Mouse (Mus musculus) stomach, embryonic 15.5 days (tissue): Measurements from ENCODE around the gene Dusp16. TPM values are rescaled to one million over a fixed set of nuclear protein-coding genes. Genes with fewer than 3 reads are reported as not detected.
"Not testable (repeated sequence)": the region's sequence is repeated elsewhere in the genome, so short reads cannot be mapped to it uniquely, and the experiment has no call there.

ENCODE experiments used
- ATAC-seq: fragments of 200-750 bp; cut with Nextera tagmentation; 2 replicates; pipeline ENCODE4 v1.8.0; 2017; ENCODE audit warnings: low read depth, moderate number of reproducible peaks, moderate TSS enrichment; ENCODE audit not compliant: insufficient read depth, low FRiP score
- H3K27ac ChIP-seq: fragments of 300-500 bp; sonication (generic); 2 replicates; pipeline ENCODE4 v1.5.1; 2015; ENCODE audit warnings: mild to moderate bottlenecking, inconsistent platforms
- H3K27me3 ChIP-seq: fragments of 300-500 bp; sonication (generic); replicated peaks from 2 replicates; pipeline ENCODE4 v1.6.1; 2015; ENCODE audit warnings: inconsistent platforms
- H3K36me3 ChIP-seq: fragments of 300-500 bp; sonication (generic); 2 replicates; pipeline ENCODE4 v1.6.1; 2015; ENCODE audit warnings: inconsistent platforms
- H3K4me1 ChIP-seq: fragments of 300-500 bp; sonication (generic); 2 replicates; pipeline ENCODE4 v1.6.1; 2015; ENCODE audit warnings: inconsistent platforms
- H3K4me2 ChIP-seq: fragments of 300-500 bp; sonication (generic); 2 replicates; pipeline ENCODE4 v1.6.1; 2015; ENCODE audit warnings: mild to moderate bottlenecking, inconsistent platforms
- H3K4me3 ChIP-seq: fragments of 300-500 bp; sonication (generic); replicated peaks from 2 replicates; pipeline ENCODE4 v1.5.1; 2015; ENCODE audit warnings: inconsistent platforms
- H3K9ac ChIP-seq: fragments of 300-500 bp; sonication (generic); 2 replicates; pipeline ENCODE4 v1.6.1; 2015; ENCODE audit warnings: inconsistent platforms
- H3K9me3 ChIP-seq: fragments of 300-500 bp; sonication (generic); 2 replicates; pipeline ENCODE4 v1.6.1; 2016; ENCODE audit warnings: inconsistent platforms
- WGBS: fragments of 180-500 bp; shearing (Covaris S2); methylation state at CpG from one replicate; pipeline ENCODE4 v1.1.7; 2015; 5-methylcytosine and 5-hydroxymethylcytosine counted together
- polyA plus RNA-seq: library from polyadenylated mRNA; unstranded; fragments of >200 nt; fragmentation: Nextera tagmentation; extraction: Ambion mirVana; gene quantifications from 2 replicates; pipeline ENCODE4 v1.2.1, GENCODE M21; 2015

Dusp16 gene
- polyA plus RNA-seq, 1 experiment from 2014 or later: 15.7 TPM

DNA sequence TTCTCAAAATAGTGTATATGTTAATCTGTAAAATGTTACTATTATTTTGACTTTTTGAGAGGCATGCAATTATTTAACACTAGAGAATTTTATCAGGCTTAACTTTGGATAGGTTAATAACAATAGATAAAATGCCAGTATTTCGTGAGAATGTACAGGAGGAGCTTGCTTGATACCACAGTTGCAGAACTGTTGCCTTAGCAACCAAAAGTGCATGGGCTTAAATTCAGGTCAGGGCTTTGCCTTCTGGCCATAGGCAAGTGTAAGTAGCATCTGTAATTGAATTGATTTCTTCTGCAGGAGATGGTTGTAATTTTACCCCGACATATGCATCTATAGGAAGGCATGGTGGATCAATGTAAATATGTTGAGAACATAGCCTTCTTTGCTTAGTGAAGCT is 107.4 kb downstream of the Dusp16 start:
- WGBS: 65% methylated on average over 2 of the region's 2 CpGs
- no peak overlapping the region for H3K27ac ChIP-seq
- H3K4me1 ChIP-seq: no peaks in the 10 kb centered on the region
- no peak overlapping the region for H3K4me3 ChIP-seq
- H3K9me3 ChIP-seq: no peaks in the 10 kb centered on the region
- H3K36me3 ChIP-seq: no peaks in the 10 kb centered on the region
- ATAC-seq: no peak
- no peak overlapping the region for H3K4me2 ChIP-seq
- no peaks in the 10 kb centered on the region for H3K27me3 ChIP-seq
- H3K9ac ChIP-seq: no peak overlapping the region

GRCm38 (mm10) chr6:134684354-134684915 is 108.0 kb downstream of the Dusp16 start:
- H3K9ac ChIP-seq: no peak overlapping the region
- H3K4me3 ChIP-seq: no peak overlapping the region
- no peak overlapping the region for H3K4me2 ChIP-seq
- H3K4me1 ChIP-seq: no peaks in the 10 kb centered on the region
- no peaks in the 10 kb centered on the region for H3K36me3 ChIP-seq
- no peaks in the 10 kb centered on the region for H3K9me3 ChIP-seq
- 65% methylated on average over 6 of the region's 6 CpGs for WGBS
- no peak for ATAC-seq
- no peaks in the 10 kb centered on the region for H3K27me3 ChIP-seq
- no peak overlapping the region for H3K27ac ChIP-seq

DNA sequence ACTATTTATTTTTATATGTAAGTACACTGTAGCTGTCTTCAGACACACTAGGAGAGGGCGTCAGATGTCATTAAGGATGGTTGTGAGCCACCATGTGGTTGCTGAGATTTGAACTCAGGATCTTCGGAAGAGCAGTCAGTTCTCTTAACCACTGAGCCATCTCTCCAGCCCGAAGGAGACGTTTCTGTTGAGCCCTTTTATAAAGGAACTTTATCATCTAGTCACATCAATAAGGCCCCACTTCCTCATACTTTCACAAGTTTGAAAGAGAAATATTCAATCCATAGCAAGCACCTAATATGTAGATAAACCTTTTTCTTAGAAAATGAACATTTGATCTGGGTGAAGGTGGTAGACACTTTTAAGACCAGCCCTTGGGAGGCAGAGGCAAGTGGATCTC is 113.1 kb downstream of the Dusp16 start:
- 78% methylated on average over 4 of the region's 4 CpGs for WGBS
- H3K4me3 ChIP-seq, ATAC-seq, H3K9me3 ChIP-seq, H3K27me3 ChIP-seq, H3K9ac ChIP-seq, H3K36me3 ChIP-seq, H3K4me2 ChIP-seq, H3K4me1 ChIP-seq, H3K27ac ChIP-seq: not testable (repeated sequence)

DNA sequence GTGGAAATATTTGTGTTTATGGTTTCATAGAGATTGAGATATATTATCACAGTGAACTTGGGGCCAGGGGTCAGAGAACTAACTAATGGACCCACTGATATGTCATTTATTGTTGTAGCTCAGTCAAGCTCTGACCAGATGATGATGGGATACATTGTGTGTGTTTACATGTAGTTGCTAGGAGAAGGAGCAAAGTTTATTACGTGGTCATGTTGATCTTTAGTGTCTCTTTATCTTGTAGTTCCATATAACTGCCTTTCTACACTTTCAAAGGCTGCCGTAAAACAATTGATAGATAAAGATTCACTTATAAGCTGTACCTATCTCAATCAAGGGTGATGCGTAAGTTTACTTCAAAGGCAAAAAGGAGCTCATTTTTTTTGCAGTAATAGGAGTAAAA is 114.4 kb downstream of the Dusp16 start:
- Histone ChIP-seq H3K4me2 (no peak overlapping the region), H3K9ac (no peak overlapping the region), H3K4me3 (no peak overlapping the region), H3K9me3 (no peaks in the 10 kb centered on the region), H3K27ac (no peak overlapping the region), H3K4me1 (no peaks in the 10 kb centered on the region), H3K36me3 (no peaks in the 10 kb centered on the region), H3K27me3 (no peaks in the 10 kb centered on the region)
- 59% methylated on average over 3 of the region's 3 CpGs for WGBS
- no peak for ATAC-seq

DNA sequence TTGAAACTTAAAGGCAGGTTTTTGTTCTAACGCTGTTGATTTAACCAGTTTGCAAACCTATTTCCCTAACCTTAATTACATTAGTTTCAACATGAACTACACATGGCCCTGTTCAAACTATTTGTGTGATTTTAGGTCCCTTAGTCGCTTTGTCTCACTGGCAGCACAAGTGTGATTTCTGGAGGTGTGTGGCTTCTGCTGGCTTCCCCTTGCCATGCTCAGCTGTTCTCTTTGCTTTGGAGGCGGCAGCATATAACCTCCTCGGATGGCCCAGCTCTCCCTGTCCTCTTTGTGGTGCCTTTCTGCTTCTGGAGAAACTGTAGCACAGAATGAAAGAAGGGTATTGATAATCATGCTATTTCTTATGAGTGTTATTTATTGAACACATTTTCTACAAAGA is 114.9 kb downstream of the Dusp16 start:
- no peak for ATAC-seq
- Histone ChIP-seq H3K4me3 (no peak overlapping the region), H3K4me1 (no peaks in the 10 kb centered on the region), H3K4me2 (no peak overlapping the region), H3K27me3 (no peaks in the 10 kb centered on the region), H3K9me3 (no peaks in the 10 kb centered on the region), H3K9ac (no peak overlapping the region), H3K27ac (no peak overlapping the region), H3K36me3 (no peaks in the 10 kb centered on the region)
- 64% methylated on average over 4 of the region's 4 CpGs for WGBS

DNA sequence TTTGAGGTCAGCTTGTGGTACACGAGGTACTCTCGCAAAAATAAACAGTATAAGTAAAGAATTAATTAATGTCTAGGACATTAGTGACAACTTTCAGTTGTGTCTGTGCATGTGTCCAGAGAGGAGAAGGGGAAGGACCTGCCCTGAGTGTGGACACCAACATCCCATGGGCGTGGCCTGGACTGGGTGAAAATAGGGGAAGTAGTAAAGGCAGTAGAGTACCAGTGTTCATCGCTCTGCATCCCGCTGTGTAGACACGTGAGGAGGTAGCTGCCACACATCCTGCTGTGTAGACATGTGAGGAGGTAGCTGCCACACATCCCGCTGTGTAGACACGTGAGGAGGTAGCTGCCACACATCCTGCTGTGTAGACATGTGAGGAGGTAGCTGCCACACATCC is 118.7 kb downstream of the Dusp16 start:
- not testable (repeated sequence) for H3K4me1 ChIP-seq, H3K27me3 ChIP-seq, H3K27ac ChIP-seq, H3K9ac ChIP-seq, H3K4me2 ChIP-seq, H3K36me3 ChIP-seq, H3K9me3 ChIP-seq, H3K4me3 ChIP-seq, ATAC-seq
- 77% methylated on average over 8 of the region's 8 CpGs for WGBS

GRCm38 (mm10) chr6:134670881-134671411 is 121.5 kb downstream of the Dusp16 start:
- H3K27ac ChIP-seq: peak overlapping the region; percentile 21; the same call in 1 of the 2 replicates
- no peaks in the 10 kb centered on the region for H3K36me3 ChIP-seq
- no peak for ATAC-seq
- H3K4me2 ChIP-seq: no peak overlapping the region
- 36% methylated on average over 4 of the region's 4 CpGs for WGBS
- no peak overlapping the region for H3K9ac ChIP-seq
- no peaks in the 10 kb centered on the region for H3K4me1 ChIP-seq
- H3K4me3 ChIP-seq: no peak overlapping the region
- H3K27me3 ChIP-seq: no peaks in the 10 kb centered on the region
- H3K9me3 ChIP-seq: no peaks in the 10 kb centered on the region

- Histone ChIP-seq H3K27me3 (no peaks in the 10 kb centered on the region), H3K4me2 (no peak overlapping the region), H3K36me3 (no peaks in the 10 kb centered on the region), H3K27ac (no peak overlapping the region), H3K9me3 (no peaks in the 10 kb centered on the region), H3K4me3 (no peak overlapping the region), H3K9ac (no peak overlapping the region), H3K4me1 (no peaks in the 10 kb centered on the region)
- 70% methylated on average over 6 of the region's 6 CpGs for WGBS
- ATAC-seq: no peak
These were observed 123.1 kb downstream of the Dusp16 start for GRCm38 (mm10) chr6:134669179-134669865.

DNA sequence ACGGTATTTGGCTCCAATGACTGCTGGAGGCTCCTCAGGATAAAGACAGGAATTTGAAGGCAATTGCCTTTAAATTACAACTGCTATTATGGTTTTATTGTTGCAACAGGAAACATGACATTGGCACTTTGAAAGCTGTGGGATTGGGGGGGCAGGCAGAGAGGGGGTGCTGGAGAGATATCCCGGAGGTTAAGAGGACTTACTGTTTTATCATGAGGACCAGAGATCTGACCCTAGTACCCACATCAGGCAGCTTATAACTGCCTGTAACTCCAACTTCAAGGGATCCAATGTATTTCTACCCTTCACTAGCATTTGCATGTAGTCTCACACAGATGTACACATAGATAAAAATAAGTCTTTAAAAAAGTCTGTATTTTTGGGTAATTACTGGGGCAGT is 123.9 kb downstream of the Dusp16 start:
- Histone ChIP-seq H3K27ac (no peak overlapping the region), H3K4me1 (no peaks in the 10 kb centered on the region), H3K9me3 (no peaks in the 10 kb centered on the region), H3K4me2 (no peak overlapping the region), H3K9ac (no peak overlapping the region), H3K4me3 (no peak overlapping the region), H3K36me3 (no peaks in the 10 kb centered on the region), H3K27me3 (no peaks in the 10 kb centered on the region)
- 78% methylated on average over 2 of the region's 2 CpGs for WGBS
- no peak for ATAC-seq

DNA sequence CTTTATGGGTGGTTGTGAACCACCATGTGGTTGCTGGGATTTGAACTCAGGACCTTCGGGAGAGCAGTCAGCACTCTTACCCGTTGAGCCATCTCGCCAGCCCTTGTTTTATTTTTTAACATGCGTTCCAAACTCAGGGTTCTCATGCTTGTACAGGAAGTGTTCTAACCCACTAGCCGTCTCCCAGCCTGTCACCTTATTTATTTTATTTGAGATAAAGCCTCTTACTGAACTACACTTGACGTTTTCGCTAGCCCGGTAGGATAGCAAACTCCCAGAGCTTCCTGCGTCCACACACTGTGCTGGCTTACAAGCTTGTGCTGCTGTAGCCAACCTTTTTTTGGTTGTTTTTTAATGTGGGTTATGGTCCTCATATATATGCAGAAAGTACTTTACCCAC is 126.6 kb downstream of the Dusp16 start:
- Histone ChIP-seq H3K27ac (no peak overlapping the region), H3K9me3 (no peaks in the 10 kb centered on the region), H3K36me3 (no peaks in the 10 kb centered on the region), H3K4me3 (no peak overlapping the region), H3K27me3 (no peaks in the 10 kb centered on the region), H3K4me2 (no peak overlapping the region), H3K4me1 (no peaks in the 10 kb centered on the region), H3K9ac (no peak overlapping the region)
- WGBS: 51% methylated on average over 9 of the region's 9 CpGs
- ATAC-seq: no peak
